Mouse (Mus musculus): ENCODE data around the gene Dleu7.
A peak's percentile ranks its signal among the peaks of the same experiment; 100 is the strongest.

Dleu7 gene

DNA sequence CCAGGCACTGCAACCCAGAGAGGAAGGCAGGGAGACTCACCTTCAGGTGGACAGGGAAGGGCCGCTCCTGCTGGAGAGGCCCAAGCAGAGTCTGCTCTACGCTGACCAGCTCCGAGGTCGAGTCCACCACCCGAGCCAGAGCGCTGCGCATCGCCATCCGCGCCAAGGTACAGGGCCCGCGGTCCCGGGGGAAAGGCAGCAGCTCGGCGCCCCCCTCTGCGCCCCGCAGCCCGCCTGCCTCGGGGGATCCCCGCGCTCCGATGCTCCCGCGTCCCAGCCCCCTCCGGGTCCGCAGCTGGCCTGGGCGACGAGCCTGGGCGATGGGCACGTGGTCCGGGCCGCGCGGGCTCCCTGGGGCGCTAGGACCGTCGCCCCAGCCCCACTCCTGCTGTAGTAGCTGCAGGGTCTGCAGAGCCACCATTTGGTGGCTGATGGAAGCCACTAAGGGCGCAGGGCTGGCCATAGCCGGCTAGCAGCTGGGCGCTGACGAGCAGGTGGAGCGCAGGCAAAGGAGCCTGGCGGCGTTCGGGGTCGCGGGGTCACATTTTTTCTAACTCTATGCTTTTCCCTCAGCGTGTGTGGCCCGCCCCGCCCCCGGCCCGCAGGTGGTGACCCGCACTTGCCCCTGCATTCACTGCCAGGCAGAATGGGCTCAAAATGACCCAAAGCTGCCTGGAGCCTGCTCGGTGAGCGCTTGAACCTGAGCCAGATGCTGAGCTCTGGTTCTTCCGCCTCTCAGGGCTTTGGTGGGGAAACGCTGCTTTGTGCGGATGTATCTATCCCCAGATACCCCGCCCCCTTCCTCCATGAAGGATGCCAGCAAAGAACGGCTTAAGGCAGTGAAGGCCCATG is at the start of gene Dleu7, which contains the start of gene Rnaseh2b:
Gene Dleu7, minus strand, starts transcription at position 560 of the 852 bp plus-strand sequence.
Gene Rnaseh2b, plus strand, starts transcription at position 102 of the 852 bp plus-strand sequence.
- no peak for DNase-seq (ENCODE audit: low read depth, low spot score)

DNA sequence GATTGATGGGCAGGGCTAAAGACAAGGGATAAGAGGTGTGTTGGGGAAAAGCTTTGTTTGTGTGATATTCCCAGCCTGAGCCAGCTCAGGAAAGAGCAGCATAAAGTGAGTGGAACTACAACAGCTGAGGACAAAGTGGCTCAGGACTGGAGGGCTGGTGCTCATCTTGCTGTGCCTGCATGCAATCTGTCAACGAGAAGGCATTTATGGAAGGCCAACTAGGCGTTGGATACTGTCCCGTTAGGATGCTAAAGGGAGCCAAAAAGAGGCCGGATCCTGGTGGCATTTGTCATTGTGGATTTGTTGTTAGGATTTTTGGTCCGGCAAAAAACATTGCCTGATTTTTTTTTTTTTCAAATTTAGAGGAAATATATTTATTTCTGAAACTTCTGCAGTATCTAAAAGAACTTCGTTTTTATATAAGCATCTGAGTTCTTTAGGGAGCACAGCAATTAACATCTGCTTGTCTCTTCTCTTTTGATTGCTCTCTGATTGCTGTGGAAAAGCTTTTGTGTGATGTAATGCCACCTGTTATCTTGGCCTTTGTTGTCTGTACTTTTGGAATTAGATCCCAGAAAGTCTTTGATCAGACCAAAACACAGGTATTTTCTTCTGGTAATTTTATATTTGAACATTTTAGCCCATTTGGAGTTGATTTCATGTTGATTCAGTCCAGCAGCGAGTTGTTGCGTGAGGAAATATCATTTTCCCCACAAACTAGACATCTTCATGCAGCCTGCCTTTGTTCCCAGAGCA is 49.2 kb upstream of the Dleu7 start:
- DNase-seq (ENCODE audit: low read depth, low spot score): no peak

DNA sequence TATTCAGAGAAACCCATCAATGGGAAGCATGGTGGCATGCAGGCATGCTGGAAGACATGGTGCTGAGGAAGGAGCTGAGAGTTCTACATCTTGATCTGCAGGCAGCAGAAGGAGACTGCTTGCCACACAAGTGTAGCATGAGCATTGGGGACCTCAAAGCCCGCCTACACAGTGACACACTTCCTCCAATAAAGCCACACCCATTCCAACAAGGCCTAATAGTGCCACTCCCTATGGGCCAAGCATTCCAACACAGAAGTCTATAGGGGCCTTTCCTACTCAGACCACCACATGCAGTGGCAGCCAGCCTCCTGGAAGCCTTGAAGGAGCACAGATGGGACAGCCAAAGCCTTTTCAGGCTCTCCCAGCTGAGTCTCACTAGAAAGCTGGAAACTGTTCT is 46.3 kb upstream of the Dleu7 start:
- no peak for DNase-seq (ENCODE audit: low read depth, low spot score)

DNA sequence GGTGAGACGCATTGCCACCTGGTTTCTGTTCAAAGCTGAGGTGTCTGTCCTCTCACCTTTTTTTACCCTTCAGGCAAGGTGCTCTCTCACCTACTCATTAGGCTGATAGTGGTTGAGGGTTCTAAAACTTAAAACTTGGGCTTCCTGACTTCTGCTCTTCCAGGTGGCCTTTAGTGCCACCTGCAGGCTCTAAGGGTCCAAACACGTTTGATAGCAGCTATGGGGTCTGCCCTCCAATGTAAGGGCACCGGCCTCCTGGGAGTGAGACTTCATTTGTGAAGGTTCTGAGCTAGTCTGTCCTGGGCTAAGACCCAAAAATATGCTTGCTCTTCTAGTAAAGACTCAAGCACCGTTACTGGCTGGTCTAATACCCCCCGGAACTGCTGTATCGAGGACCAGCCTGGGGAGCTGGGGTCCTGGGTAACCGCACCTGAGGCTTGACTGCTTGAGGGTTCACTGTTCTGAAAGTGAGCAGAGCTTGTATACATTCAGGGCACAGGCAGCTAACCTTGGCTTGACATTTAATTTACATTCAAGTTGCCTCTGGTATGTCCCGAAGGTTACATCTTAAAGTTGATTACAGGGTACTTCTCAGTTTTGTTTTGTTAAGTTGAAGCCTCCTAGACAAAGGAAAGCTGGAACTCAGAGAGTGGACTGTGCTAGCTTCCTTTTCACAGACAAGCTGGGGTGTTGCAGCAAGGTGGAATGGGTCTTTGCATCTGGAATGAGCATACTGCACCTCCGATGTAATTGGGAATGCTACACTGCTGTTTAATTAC is 41.3 kb upstream of the Dleu7 start:
- DNase-seq (ENCODE audit: low read depth, low spot score): no peak

DNA sequence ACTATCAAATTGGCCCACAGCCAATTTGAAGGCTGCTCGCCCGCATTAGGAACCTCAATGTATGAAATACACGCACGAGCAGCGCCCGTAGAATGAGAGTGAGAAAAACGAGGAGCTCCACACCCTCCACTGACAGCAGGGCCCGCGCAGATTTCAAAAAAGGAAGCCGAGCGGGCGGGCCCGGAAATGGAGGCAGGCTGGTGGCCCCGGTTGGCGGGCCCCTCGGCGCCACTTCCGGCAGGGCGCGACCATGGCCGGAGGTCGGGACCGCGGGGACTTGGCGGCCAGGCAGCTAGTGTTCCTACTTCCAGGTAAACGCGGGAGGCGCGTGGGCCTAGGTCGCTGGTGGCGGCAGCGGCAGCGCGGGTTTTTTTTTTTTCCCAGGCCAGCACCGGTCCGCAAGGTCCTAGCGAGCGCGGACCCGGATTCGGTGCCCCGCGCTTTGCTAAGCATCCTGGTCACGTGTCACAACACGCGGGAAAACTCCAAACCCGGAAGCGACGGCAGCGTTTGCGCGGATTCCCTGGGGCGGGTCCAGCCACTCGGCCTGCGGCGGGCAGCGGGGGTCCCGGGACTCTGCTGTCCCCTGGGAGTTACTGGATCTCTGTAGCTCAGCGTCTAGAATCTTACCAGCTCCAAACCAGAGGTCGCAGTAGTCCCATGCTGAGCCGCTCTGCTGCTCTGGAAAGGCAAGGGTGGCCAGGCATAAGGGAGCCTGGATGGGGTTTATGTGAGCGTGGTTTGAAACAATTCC is 39.2 kb upstream of the Dleu7 start:
- peak; percentile 69 for DNase-seq (ENCODE audit: low read depth, low spot score)

DNA sequence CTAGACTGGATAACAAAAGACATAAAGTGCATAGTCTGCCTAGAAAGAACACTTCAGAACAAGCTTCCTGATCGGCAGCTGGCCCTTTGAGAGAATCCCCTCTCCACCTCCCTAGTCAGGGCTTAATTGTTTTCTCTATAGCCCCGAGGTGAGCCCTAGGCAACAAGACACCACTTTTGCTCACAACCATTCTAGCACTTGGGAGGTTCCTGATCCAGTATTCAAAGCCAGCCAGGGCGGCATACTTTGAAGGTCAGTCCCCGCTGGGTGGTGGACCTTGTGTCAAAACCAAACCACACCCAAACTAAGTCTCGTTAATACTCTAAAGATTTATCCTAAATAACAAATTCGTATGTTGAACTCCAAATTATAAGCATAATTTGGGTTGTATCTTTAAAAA is 38.6 kb upstream of the Dleu7 start:
- DNase-seq (ENCODE audit: low read depth, low spot score): no peak

DNA sequence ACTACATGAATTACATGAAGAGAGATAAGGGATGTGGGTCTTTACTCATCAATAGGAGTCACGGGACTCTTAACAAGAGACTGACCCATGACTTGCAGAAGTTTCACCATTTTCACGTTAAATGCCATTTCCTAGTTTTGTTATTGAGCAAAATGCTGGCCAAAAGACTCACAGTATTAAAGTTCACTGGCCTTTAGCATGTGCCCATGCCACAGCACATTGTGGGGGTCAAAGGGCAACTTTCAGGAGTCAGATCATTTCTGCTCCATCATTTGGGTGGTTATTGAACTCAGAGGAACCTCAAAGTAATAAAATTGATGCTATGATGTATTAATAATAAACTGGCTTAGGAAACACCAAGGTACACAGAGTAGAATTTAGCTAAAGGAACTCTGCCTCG is 36.8 kb upstream of the Dleu7 start:
- DNase-seq (ENCODE audit: low read depth, low spot score): no peak

DNA sequence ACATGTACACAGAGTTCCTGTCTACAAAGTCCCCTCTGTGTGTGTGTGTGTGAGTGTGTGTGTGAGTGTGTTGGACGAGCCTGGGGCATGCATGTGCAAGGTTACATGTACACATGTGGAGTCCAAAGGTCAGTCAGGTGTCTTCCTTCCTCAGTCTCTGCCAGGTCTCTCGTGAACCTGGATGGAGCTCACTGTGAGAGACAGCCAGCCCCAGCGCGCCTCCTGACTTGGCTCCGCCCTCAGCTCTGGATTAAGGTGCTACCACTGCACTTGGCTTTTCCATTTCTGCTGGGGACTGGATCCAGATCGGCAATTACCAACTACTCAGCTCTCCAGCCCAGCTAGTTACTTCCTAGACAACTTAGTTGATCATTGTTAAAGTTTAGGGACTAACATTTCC is 35.8 kb upstream of the Dleu7 start:
- DNase-seq (ENCODE audit: low read depth, low spot score): no peak

DNA sequence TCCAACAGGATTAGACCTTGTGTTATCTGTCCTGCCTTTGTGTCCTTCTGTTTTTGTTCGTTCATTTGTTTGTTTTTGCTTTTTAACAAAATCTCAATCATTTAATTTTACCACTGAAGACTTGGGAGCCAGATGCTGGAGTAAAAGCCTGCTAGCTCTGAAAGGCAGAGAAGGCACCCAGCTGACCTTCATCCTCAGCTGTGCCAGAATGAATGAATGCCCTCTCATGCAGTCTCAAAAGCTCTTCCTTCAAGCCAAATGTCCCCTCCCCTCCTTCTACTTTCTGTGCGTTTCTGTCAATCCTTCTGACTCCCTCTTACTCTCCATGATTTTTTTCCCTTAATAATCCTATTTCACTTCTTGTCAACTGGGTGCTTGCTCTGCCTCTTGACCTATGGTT is 34.3 kb upstream of the Dleu7 start:
- DNase-seq (ENCODE audit: low read depth, low spot score): no peak

DNA sequence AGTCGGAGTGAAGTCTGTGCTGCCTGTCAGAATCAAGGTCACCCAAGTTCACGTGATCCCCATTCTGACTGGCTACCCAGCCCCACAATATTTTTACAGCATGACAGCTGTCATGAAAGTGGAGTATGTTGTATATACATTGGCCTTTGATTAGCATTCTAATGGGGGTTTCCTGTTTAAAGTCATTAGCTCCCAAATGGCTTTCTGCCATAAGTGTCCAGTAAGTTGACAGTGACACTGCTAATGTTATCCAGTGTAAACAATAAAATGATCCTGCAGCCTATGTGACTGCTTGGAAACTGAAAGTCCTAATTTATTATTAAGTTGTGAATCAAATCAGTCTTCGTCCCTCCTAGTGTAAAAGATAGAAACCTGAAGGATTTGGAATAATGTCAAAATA is 33.2 kb upstream of the Dleu7 start:
- no peak for DNase-seq (ENCODE audit: low read depth, low spot score)

DNA sequence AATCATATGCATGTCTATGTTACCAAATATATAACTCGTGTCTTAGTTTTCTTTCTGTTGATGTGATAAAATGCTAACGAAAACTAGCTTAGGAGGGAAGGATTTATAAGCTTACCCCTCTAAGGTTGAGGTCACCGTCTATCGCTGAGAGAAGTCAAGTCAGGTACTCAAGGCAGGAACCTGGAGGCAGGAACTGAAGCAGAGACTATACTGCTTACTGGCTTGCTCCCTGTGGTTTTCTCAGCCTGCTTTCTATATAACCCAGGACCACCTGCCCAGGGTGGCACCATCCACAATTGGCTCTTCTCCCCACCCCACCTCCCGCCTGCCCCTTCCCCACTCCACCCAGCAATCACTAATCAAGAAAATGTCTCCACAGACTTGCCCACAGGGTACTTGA is 32.1 kb upstream of the Dleu7 start:
- no peak for DNase-seq (ENCODE audit: low read depth, low spot score)

DNA sequence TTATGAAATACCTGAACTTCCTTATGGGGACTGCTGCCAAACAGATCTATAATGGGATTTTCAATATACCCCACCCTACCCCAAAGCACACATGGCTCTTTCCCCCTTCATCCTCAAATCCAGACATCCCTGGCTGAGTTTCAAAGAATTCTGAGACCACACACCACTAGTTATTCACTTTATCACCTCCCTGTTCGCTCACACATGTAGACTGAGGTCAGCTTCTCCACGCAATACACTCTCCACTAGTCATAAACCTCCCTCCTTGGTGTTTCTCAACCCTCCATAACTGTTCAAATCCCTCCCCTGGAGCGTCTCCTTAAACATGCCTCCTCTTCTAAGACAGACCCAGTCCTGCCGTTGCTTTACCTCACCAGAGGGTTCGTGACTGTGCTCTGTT is 30.6 kb upstream of the Dleu7 start:
- no peak for DNase-seq (ENCODE audit: low read depth, low spot score)

DNA sequence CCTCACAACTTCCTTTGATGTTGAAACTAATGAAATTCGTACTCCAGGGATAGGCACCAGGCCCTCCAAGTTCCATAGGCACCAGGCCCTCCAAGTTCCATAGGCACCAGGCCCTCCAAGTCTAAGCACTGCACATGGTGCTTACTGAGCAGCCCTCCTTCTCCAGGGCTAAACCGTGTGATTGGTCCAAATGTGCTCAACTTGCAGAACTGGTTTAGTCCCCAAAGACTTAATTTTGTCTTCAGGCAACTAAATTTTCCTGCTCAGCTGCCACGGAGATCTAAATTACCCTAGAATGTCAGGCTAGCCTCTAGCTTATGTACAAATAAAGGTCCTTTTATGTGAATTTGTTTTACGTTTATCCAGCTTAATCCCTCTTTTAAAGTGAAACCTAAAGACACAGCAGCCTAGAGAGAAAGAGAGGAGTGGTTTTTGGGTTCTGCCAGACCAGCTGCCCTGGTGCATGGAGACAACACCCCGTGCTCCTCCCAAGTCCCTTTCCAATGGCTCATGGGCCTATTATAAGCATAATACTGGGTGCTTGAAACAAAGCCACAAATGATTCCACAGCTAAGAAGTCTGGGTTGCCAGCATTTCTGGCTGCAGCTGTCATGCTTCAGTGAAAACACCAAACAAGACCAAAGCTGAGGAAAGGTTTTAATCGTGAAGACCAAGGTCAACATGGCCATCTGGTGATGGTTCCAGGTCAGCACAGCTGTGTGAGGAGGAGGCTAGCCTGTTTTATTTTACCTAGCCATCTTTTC is 29.9 kb upstream of the Dleu7 start:
- no peak for DNase-seq (ENCODE audit: low read depth, low spot score)

DNA sequence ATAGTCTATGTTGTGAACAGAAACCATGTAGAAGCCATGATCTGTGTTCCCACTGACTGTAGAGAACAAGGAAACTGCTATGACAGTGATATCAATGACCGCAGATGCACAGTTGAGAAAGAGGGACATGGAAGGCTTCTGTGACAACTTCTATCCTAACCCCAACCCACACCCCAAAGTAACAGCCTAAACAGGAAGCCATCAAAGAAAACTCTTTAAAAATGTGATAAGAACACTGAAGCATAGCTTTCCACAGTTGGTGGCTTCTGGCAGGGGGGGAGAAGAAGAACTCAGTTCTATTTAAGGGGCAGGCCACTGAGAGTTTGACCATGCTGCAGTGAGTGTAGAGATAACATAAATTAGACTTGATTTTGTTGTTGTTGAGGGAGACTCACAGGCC is 18.8 kb upstream of the Dleu7 start:
- no peak for DNase-seq (ENCODE audit: low read depth, low spot score)

DNA sequence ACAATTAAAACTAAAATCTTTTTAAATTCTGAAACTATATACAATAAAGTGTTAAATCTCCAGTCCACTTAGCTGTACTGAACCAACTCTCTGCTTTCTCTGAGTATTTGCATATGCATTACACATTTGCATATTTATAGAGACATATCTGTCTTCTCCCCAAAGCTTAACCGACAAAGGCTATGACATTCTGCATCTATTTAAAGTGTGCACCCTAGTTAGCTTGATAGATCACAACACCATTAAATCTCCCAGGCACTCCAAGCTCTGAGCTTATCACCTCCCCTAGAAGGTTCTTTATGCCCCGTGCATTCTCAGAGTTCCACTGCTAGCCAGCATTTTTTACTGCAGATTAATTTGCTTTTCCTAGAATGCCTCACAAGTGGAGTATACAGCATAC is 16.2 kb upstream of the Dleu7 start:
- DNase-seq (ENCODE audit: low read depth, low spot score): no peak

DNA sequence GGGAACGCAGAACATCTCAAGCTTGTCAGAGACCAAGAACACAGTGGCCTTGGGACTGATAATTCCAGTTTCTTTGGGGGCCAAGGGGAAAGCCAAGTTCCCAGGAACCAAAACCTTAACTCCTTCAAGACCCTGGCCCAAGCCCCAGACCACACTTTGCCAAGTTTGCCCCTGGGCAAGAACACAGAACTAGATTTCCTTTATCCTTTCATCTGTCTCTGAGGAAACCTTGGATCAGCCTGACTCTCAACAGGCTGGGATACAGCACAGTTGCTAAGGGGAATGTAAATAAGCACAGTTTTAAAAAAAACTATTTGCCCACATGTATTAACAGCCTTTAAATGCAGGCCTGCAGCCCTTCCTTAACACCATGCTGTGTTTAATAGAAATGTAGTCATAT is 14.7 kb upstream of the Dleu7 start:
- DNase-seq (ENCODE audit: low read depth, low spot score): no peak

DNA sequence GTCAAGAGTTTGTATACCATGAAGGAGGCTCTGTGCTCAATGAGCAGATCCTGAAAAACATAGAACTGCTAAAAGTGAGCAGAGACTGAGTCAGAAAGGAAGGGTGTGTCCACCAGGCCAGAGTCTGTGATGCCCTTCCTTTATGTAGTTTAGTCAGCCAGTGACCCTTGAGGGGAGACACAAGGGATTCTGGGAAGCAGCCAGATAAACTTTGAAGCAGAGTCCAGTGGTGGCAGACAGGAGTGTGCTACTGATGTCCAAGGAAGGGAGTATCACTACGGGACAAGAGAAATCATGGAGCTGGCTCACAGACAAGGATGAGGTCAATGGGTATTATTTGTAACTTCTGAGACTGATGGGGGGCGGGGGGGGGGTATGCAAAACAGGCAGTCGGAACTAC is 7.2 kb upstream of the Dleu7 start:
- no peak for DNase-seq (ENCODE audit: low read depth, low spot score)

DNA sequence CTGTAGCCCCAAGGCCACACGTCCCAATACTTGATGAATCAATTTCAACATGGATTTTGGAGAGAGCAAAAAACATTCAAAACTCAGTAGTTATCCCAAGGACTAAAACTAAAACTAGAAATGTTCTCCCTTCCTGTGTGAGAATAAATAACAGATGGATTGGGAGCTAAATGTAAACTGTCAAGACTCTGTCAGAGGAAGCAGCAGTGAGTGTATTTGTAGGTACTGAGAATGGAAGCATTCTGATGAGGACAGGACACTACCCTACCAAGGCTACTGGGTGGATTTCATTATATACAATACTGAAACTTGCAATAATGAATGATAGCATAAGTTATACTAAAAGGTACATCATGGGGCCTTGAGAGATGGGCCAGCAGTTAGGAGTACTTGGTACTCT is 6.0 kb upstream of the Dleu7 start:
- no peak for DNase-seq (ENCODE audit: low read depth, low spot score)

DNA sequence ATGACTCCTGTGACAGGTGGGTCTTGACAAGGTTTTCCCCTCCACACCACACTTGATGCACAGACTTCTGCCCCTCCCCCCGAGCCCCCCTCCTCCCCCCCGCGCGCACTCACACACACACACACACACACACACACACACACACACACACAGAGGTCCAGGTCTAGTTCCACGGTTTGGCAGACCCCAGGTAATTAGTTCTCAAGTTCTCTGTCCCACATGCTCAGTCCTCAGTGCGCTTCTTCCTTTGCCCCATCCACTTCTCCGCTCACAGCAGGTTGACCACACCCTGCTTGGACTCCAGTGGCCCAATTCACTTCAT is 720 bp downstream of the Dleu7 start:
- no peak for DNase-seq (ENCODE audit: low read depth, low spot score)

DNA sequence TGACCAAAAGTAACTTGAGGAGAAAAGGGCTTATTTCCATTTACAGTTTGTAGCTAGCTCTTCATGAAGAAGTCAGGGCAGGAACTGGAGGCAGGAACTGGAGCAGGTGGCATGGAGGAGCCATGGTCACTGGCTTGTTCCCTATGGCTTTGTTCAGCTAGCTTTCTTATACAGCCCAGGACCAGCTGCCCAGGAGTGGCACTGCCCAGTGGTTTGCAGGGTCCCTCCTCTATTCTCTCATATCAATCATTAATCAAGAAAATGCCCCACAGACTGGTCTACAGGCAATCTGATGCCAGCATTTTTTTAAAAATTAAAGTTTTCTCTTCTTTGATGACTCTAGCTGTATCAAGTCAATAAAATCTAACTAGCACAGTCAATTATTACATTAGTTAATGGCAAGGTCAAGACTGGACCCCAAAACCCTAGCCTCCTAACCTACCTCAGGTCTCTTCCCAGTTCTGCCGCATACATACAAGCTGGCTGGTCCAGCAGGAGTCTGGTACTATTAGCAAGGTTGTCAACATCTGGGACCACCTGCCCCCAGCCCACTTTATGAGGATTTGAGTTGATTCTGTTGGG is 1.4 kb downstream of the Dleu7 start:
- no peak for DNase-seq (ENCODE audit: low read depth, low spot score)

DNA sequence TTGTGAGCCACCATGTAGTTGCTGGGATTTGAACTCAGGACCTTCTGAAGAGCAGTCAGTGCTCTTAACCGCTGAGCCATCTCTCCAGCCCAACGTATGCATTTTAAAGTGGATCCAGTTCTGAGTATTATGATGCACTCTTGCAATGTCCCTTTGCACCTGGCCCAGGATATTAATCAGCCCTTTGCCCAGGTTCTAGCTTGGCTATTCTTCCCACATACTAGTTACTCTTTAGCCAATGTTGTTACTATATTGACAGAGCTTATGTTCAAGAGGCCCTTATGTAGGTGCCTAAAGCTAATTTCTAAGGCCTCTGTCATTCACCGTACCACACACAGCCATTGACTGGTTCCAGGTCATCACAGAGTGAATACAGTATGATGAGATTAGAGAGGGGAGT is 4.1 kb downstream of the Dleu7 start:
- DNase-seq (ENCODE audit: low read depth, low spot score): no peak
